Comparison of ENCODE assay signal across 11 mouse cellular contexts in the genomic region with DNA sequence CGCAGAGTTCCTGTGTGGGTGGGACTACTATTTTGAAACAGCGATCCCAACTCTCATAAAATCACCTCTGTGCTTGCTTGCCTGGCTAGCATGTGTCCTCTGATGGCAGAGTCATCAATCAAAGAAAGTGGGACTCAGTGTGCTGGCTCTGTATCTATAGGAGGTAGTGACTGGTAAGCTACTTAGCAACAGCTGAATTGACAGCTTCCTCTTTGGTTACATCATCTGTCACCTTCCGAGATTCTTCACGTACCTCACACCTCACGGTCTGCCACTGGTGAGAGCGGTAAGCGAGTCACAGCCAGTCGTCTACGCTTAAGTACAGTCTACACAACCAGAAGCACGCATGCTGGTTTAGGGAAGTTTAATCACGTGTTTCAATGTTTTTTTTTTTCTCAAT.
A peak's percentile ranks its signal among the peaks of the same experiment; 100 is the strongest.
DNase-seq lines count a peak whose midpoint lies in the region; ATAC-seq lines count a peak whose summit lies in the region.
"Had no signal": no experiment of that assay in that cellular context is flagged by ENCODE, and none has a peak within 500 bp of the region (broad histone marks: within the 10 kb centered on the region; RNA-seq: fewer than 3 reads in every experiment).

No protein-coding gene starts in this region.

- H3K27ac ChIP-seq in forebrain, embryonic 13.5 days = no peak overlapping the region
- H3K27ac ChIP-seq in forebrain, embryonic 10.5 days = no peak overlapping the region
- H3K27ac ChIP-seq in kidney, embryonic 16.5 days (ENCODE audit: low read length) = no peak overlapping the region
- H3K27ac ChIP-seq in hindbrain, embryonic 12.5 days = no peak overlapping the region
- no peak overlapping the region for H3K27ac ChIP-seq in neural tube, embryonic 12.5 days
- H3K27ac ChIP-seq: liver, embryonic 13.5 days had no signal

- WGBS in forebrain, embryonic 13.5 days = 64% methylated on average over 11 of the region's 11 CpGs
- WGBS in forebrain, embryonic 10.5 days = 84% methylated on average over 11 of the region's 11 CpGs
- WGBS in kidney, embryonic 16.5 days = 17% methylated on average over 11 of the region's 11 CpGs
- 53% methylated on average over 11 of the region's 11 CpGs for WGBS in hindbrain, embryonic 12.5 days
- 65% methylated on average over 11 of the region's 11 CpGs for WGBS in neural tube, embryonic 12.5 days

- H3K9me3 ChIP-seq in forebrain, embryonic 13.5 days (replicated peaks) = no peaks in the 10 kb centered on the region
- no peaks in the 10 kb centered on the region for H3K9me3 ChIP-seq in forebrain, embryonic 10.5 days
- H3K9me3 ChIP-seq in kidney, embryonic 16.5 days (ENCODE audit: low read length) = no peaks in the 10 kb centered on the region
- H3K9me3 ChIP-seq in hindbrain, embryonic 12.5 days (replicated peaks) = no peaks in the 10 kb centered on the region
- no peaks in the 10 kb centered on the region for H3K9me3 ChIP-seq in neural tube, embryonic 12.5 days
- H3K9me3 ChIP-seq: liver, embryonic 13.5 days had no signal

- no peak overlapping the region for H3K9ac ChIP-seq in forebrain, embryonic 13.5 days
- H3K9ac ChIP-seq in kidney, embryonic 16.5 days (replicated peaks; ENCODE audit: low read length) = no peak overlapping the region
- no peak overlapping the region for H3K9ac ChIP-seq in hindbrain, embryonic 12.5 days
- H3K9ac ChIP-seq in neural tube, embryonic 12.5 days = no peak overlapping the region
- H3K9ac ChIP-seq: liver, embryonic 13.5 days had no signal

- H3K4me1 ChIP-seq in forebrain, embryonic 13.5 days = no peaks in the 10 kb centered on the region
- no peaks in the 10 kb centered on the region for H3K4me1 ChIP-seq in forebrain, embryonic 10.5 days
- H3K4me1 ChIP-seq in kidney, embryonic 16.5 days (ENCODE audit: insufficient read depth, low read length) = peaks cover 11% of the 10 kb centered on the region; the same call in 1 of the 2 replicates
- no peaks in the 10 kb centered on the region for H3K4me1 ChIP-seq in hindbrain, embryonic 12.5 days
- no peaks in the 10 kb centered on the region for H3K4me1 ChIP-seq in neural tube, embryonic 12.5 days
- H3K4me1 ChIP-seq: liver, embryonic 13.5 days had no signal

- no peak overlapping the region for H3K4me3 ChIP-seq in forebrain, embryonic 13.5 days
- H3K4me3 ChIP-seq in forebrain, embryonic 10.5 days = no peak overlapping the region
- 0 out of 2 replicates have a peak overlapping the region, but pooled peaks have one; percentile 16 for H3K4me3 ChIP-seq in kidney, embryonic 16.5 days (ENCODE audit: low read length)
- no peak overlapping the region for H3K4me3 ChIP-seq in hindbrain, embryonic 12.5 days
- H3K4me3 ChIP-seq in neural tube, embryonic 12.5 days = no peak overlapping the region
- H3K4me3 ChIP-seq: liver, embryonic 13.5 days had no signal

- H3K4me2 ChIP-seq in forebrain, embryonic 13.5 days = no peak overlapping the region
- peak overlapping the region; percentile 41 for H3K4me2 ChIP-seq in kidney, embryonic 16.5 days (replicated peaks; ENCODE audit: low read depth, low read length)
- H3K4me2 ChIP-seq in hindbrain, embryonic 12.5 days (replicated peaks) = no peak overlapping the region; the same call in 1 of the 2 replicates
- H3K4me2 ChIP-seq in neural tube, embryonic 12.5 days (replicated peaks) = peak overlapping the region; percentile 22; the same call in 1 of the 2 replicates
- H3K4me2 ChIP-seq: liver, embryonic 13.5 days had no signal

- DNase-seq in forebrain, embryonic 10.5 days (ENCODE audit: extremely low spot score, low spot score) = no peak
- no peak for DNase-seq in kidney, postnatal 25 days
- DNase-seq in adrenal gland, adult 2 months = no peak
- DNase-seq in spleen, postnatal 36 days (ENCODE audit: low spot score in 2 of 2) = no peak
- DNase-seq: kidney, adult 9 months; liver, embryonic 13.5 days; midbrain, embryonic 14.5 days had no signal

- no peaks in the 10 kb centered on the region for H3K36me3 ChIP-seq in forebrain, embryonic 13.5 days (ENCODE audit: poor library complexity, severe bottlenecking)
- no peaks in the 10 kb centered on the region for H3K36me3 ChIP-seq in forebrain, embryonic 10.5 days (replicated peaks)
- H3K36me3 ChIP-seq in kidney, embryonic 16.5 days (ENCODE audit: insufficient read depth, low read length) = no peaks in the 10 kb centered on the region
- no peaks in the 10 kb centered on the region for H3K36me3 ChIP-seq in hindbrain, embryonic 12.5 days
- H3K36me3 ChIP-seq in neural tube, embryonic 12.5 days = no peaks in the 10 kb centered on the region
- H3K36me3 ChIP-seq: liver, embryonic 13.5 days had no signal

- no peaks in the 10 kb centered on the region for H3K27me3 ChIP-seq in forebrain, embryonic 13.5 days
- no peaks in the 10 kb centered on the region for H3K27me3 ChIP-seq in forebrain, embryonic 10.5 days (ENCODE audit: poor library complexity, severe bottlenecking)
- no peaks in the 10 kb centered on the region for H3K27me3 ChIP-seq in kidney, embryonic 16.5 days (ENCODE audit: insufficient read depth, low read length)
- no peaks in the 10 kb centered on the region for H3K27me3 ChIP-seq in hindbrain, embryonic 12.5 days
- no peaks in the 10 kb centered on the region for H3K27me3 ChIP-seq in neural tube, embryonic 12.5 days (replicated peaks)
- H3K27me3 ChIP-seq: liver, embryonic 13.5 days had no signal

- peak; percentile 52 for ATAC-seq in forebrain, embryonic 13.5 days
- peak; percentile 75 for ATAC-seq in kidney, embryonic 16.5 days (ENCODE audit: low FRiP score, low TSS enrichment)
- ATAC-seq in hindbrain, embryonic 12.5 days (ENCODE audit: low FRiP score) = peak; percentile 43; the same call in 1 of the 2 replicates
- ATAC-seq in neural tube, embryonic 12.5 days (ENCODE audit: low FRiP score, low read depth) = peak; percentile 31

Comparison
In these comparisons a context has a peak if more than half of its experiments do, and no peak if none do; other contexts are left out.
1. H3K4me2 ChIP-seq: peak in kidney, embryonic 16.5 days (single experiment) and neural tube, embryonic 12.5 days (single experiment); none in forebrain, embryonic 13.5 days (single experiment) and hindbrain, embryonic 12.5 days (single experiment).
2. Peak in every context shown above with its lines, with median percentiles within 50 percentile points of each other: ATAC-seq.